Mouse (Mus musculus) spleen, postnatal 4 days (tissue): Measurements from ENCODE around the gene Kdelr3.

ENCODE experiments used
- DNase-seq, 2 experiments: peaks; one replicate each; pipeline ENCODE4 v3.0.0; 2022; ENCODE audit warnings: low spot score in 2 of 2

The Kdelr3 gene

GRCm38 (mm10) chr15:79575543-79576222, 59.5 kb downstream of the Kdelr3 start:
- no peak for DNase-seq

GRCm38 (mm10) chr15:79576947-79577346, 60.7 kb downstream of the Kdelr3 start:
- DNase-seq = no peak
